Mouse (Mus musculus): ENCODE data around the gene Rarg.

Gene Rarg

GRCm38 (mm10) chr15:102204674-102205505 is 52.4 kb downstream of the Rarg start, which contains the start of gene Csad:
Gene Csad, minus strand, starts transcription at chr15:102204724.
- DNase-seq (ENCODE audit: low spot score): no peak

- DNase-seq (ENCODE audit: low spot score): no peak
These were observed 53.4 kb downstream of the Rarg start for GRCm38 (mm10) chr15:102203835-102204381.

- peak; percentile 82 for DNase-seq (ENCODE audit: low spot score)
These were observed 54.1 kb downstream of the Rarg start, which contains the start of gene Zfp740 for GRCm38 (mm10) chr15:102202971-102203834. Gene Zfp740, plus strand, starts transcription at chr15:102203249.

- no peak for DNase-seq (ENCODE audit: low spot score)
These were observed 58.5 kb downstream of the Rarg start for GRCm38 (mm10) chr15:102198841-102199240.

GRCm38 (mm10) chr15:102195373-102195772 is 61.9 kb downstream of the Rarg start:
- DNase-seq (ENCODE audit: low spot score): no peak

GRCm38 (mm10) chr15:102194439-102194838 is 62.9 kb downstream of the Rarg start:
- no peak for DNase-seq (ENCODE audit: low spot score)

GRCm38 (mm10) chr15:102193652-102194051 is 63.7 kb downstream of the Rarg start:
- no peak for DNase-seq (ENCODE audit: low spot score)

- no peak for DNase-seq (ENCODE audit: low spot score)
These were observed 64.4 kb downstream of the Rarg start for GRCm38 (mm10) chr15:102192820-102193386.

GRCm38 (mm10) chr15:102192271-102192812 is 65.0 kb downstream of the Rarg start:
- no peak for DNase-seq (ENCODE audit: low spot score)

- no peak for DNase-seq (ENCODE audit: low spot score)
These were observed 65.6 kb downstream of the Rarg start for GRCm38 (mm10) chr15:102191699-102192098.

GRCm38 (mm10) chr15:102188883-102189282 is 68.4 kb downstream of the Rarg start:
- DNase-seq (ENCODE audit: low spot score): no peak

GRCm38 (mm10) chr15:102188096-102188495 is 69.2 kb downstream of the Rarg start:
- no peak for DNase-seq (ENCODE audit: low spot score)

GRCm38 (mm10) chr15:102186239-102186638 is 71.1 kb downstream of the Rarg start:
- DNase-seq (ENCODE audit: low spot score): no peak
